In the genomic region with DNA sequence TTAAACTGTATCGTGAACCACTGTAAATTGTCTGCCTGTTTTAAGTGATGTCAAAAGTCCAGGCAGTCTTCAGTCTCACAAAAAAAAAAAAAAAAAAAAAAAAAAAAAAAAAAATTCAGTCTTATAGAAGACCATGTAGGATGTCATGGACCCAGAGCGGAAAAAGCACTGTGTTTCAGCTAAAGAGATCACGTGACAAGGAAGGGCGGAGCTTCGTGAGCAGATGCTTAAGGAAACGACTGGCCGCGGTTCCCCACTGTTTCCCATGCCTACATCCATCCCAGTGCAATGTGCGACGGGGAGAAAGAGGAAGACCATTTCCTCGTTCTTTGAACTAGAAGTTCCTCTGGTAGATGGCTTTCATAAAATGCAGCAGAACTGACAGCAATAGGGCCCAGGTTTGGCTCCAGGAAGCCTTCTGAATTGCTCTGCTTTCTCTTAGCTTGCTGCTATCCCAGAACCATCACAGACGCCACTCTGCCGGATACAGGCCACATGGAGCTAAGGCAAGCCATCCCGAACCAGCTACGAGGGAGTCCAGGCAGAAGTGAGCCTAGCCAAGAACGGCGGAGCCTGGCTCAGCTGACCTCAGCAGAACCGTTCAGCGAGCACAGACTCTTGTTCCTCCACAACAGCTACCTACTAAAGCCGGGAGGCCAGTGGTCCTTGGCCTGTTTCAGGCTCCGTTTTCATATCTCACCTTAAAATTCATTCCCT, we compare ENCODE assay signal across 13 mouse cellular contexts.
DNase-seq lines count a peak whose midpoint lies in the region; ATAC-seq lines count a peak whose summit lies in the region.
"Had no signal": no experiment of that assay in that cellular context is flagged by ENCODE, and none has a peak within 500 bp of the region (broad histone marks: within the 10 kb centered on the region; RNA-seq: fewer than 3 reads in every experiment).

No protein-coding gene starts in this region.

- H3K4me3 ChIP-seq in liver, embryonic 13.5 days (replicated peaks): no peak overlapping the region
- no peak overlapping the region for H3K4me3 ChIP-seq in midbrain, embryonic 10.5 days
- H3K4me3 ChIP-seq: midbrain, embryonic 13.5 days had no signal

- H3K9me3 ChIP-seq in liver, embryonic 13.5 days (replicated peaks): no peaks in the 10 kb centered on the region
- no peaks in the 10 kb centered on the region for H3K9me3 ChIP-seq in midbrain, embryonic 10.5 days (replicated peaks)
- H3K9me3 ChIP-seq: midbrain, embryonic 13.5 days had no signal

- H3K27me3 ChIP-seq in liver, embryonic 13.5 days: no peaks in the 10 kb centered on the region
- no peaks in the 10 kb centered on the region for H3K27me3 ChIP-seq in midbrain, embryonic 10.5 days (ENCODE audit: low read depth, poor library complexity, severe bottlenecking)
- H3K27me3 ChIP-seq: midbrain, embryonic 13.5 days had no signal

- no peak overlapping the region for H3K9ac ChIP-seq in liver, embryonic 13.5 days
- H3K9ac ChIP-seq: midbrain, embryonic 13.5 days had no signal

- no peaks in the 10 kb centered on the region for H3K4me1 ChIP-seq in liver, embryonic 13.5 days (replicated peaks)
- no peaks in the 10 kb centered on the region for H3K4me1 ChIP-seq in midbrain, embryonic 10.5 days
- H3K4me1 ChIP-seq: midbrain, embryonic 13.5 days had no signal

- H3K36me3 ChIP-seq in liver, embryonic 13.5 days: no peaks in the 10 kb centered on the region
- no peaks in the 10 kb centered on the region for H3K36me3 ChIP-seq in midbrain, embryonic 10.5 days
- H3K36me3 ChIP-seq: G1E; midbrain, embryonic 13.5 days had no signal

- peak; percentile 26 for DNase-seq in lung, postnatal 14 days
- no peak for DNase-seq in lung, postnatal 10 days
- DNase-seq in ZHBTc4 (ENCODE audit: low read depth, low spot score): peak; percentile 74
- DNase-seq in liver, embryonic 13.5 days: peak; percentile 18
- DNase-seq in thymus, postnatal 36 days: peak; percentile 3 to 9
- no peak for DNase-seq in midbrain, embryonic 10.5 days (ENCODE audit: low spot score)
- no peak for DNase-seq in adrenal gland, postnatal 4 days (ENCODE audit: low spot score in 2 of 2)
- DNase-seq: gastrocnemius, postnatal 25 days; layer of hippocampus, postnatal 36 days had no signal

- no peak overlapping the region for H3K4me2 ChIP-seq in liver, embryonic 13.5 days
- H3K4me2 ChIP-seq: midbrain, embryonic 13.5 days had no signal

- WGBS in liver, embryonic 13.5 days (ENCODE audit: insufficient replicate concordance): 59% methylated on average over 21 of the region's 21 CpGs
- 88% methylated on average over 21 of the region's 21 CpGs for WGBS in midbrain, embryonic 10.5 days

- ATAC-seq in liver, embryonic 13.5 days (ENCODE audit: low read depth): no peak
- ATAC-seq: forebrain, embryonic 14.5 days; hindbrain, embryonic 16.5 days; midbrain, embryonic 13.5 days had no signal

- H3K27ac ChIP-seq in liver, embryonic 13.5 days: no peak overlapping the region
- no peak overlapping the region for H3K27ac ChIP-seq in midbrain, embryonic 10.5 days (replicated peaks)
- H3K27ac ChIP-seq: midbrain, embryonic 13.5 days had no signal

Comparison
In these comparisons a context has a peak if more than half of its experiments do, and no peak if none do; other contexts are left out.
1. DNase-seq: peak in lung, postnatal 14 days (single experiment), ZHBTc4 (single experiment), liver, embryonic 13.5 days (single experiment) and thymus, postnatal 36 days (2 of 2); none in lung, postnatal 10 days (single experiment), midbrain, embryonic 10.5 days (single experiment) and adrenal gland, postnatal 4 days (0 of 2).